Mouse (Mus musculus) kidney, adult 2 months (tissue): ENCODE data around the gene Ctdnep1.

Experiments used
- CTCF ChIP-seq: fragments of 200-500 bp; conservative IDR thresholded peaks from 2 replicates; pipeline ENCODE4 v1.5.1; 2011; ENCODE audit warnings: low read depth, mild to moderate bottlenecking, control low read depth, low read length, moderate library complexity, mixed read lengths; ENCODE audit not compliant: insufficient read depth, insufficient read length
- POLR2A ChIP-seq: fragments of 200-500 bp; IDR thresholded peaks from one replicate; pipeline ENCODE4 v1.6.1; 2011; ENCODE audit warnings: low read depth, low read length, control low read depth

GRCm38 (mm10) chr11:69997070-69997509 is 16.1 kb downstream of the Ctdnep1 start:
- TF ChIP-seq CTCF, result no peak
- TF ChIP-seq POLR2A, result no peak
